Mouse (Mus musculus): ENCODE data around the gene Cd79b.

Gene Cd79b

GRCm38 (mm10) chr11:106273811-106274210, 40.8 kb downstream of the Cd79b start:
- in situ Hi-C loops (cut with MseI, MboI), result no loop called here

- in situ Hi-C loops (cut with MseI, MboI), result no loop called here
Measured at GRCm38 (mm10) chr11:106273311-106273684, 41.3 kb downstream of the Cd79b start.

GRCm38 (mm10) chr11:106272644-106273310, 41.8 kb downstream of the Cd79b start, which contains the start of gene Smarcd2:
Gene Smarcd2 (minus strand): TSS chr11:106272972.
- in situ Hi-C loops (cut with MseI, MboI), result no loop called here

GRCm38 (mm10) chr11:106271794-106272643, 42.5 kb downstream of the Cd79b start:
- in situ Hi-C loops (cut with MseI, MboI), result no loop called here

DNA sequence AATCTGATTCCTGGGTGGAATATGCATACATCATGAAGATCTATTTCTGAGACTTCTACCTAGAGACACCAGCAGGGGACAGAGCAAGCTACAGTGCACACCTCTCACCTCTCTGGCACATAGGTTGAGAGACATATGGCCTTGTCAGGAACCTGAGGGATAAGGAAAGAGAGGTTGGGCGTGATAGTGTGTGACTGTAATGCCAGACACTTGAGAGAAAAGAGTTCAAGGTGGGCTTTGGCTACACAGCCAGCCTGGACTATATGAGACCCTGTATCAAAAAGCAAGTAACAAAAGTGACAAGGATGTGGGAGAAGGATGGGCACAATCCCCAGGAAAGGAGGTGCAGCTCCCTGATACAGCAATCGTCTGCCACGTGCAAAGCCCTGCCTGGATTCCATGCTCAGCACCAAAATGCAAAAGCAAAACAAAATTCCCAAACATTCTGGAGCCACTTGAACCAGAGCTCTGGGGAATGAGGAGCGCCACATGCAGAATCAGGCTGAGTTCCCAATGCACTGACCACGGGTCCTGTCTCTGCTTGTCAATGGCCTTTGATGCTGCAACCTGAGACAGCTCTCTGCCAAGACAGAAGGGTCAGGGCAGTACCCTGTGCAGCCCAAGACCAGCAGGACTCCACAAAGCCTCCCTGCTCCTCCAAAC, 43.3 kb downstream of the Cd79b start:
- in situ Hi-C loops (cut with MseI, MboI), result no loop called here

- in situ Hi-C loops (cut with MseI, MboI), result no loop called here
Measured at GRCm38 (mm10) chr11:106269060-106269431, 45.5 kb downstream of the Cd79b start.

DNA sequence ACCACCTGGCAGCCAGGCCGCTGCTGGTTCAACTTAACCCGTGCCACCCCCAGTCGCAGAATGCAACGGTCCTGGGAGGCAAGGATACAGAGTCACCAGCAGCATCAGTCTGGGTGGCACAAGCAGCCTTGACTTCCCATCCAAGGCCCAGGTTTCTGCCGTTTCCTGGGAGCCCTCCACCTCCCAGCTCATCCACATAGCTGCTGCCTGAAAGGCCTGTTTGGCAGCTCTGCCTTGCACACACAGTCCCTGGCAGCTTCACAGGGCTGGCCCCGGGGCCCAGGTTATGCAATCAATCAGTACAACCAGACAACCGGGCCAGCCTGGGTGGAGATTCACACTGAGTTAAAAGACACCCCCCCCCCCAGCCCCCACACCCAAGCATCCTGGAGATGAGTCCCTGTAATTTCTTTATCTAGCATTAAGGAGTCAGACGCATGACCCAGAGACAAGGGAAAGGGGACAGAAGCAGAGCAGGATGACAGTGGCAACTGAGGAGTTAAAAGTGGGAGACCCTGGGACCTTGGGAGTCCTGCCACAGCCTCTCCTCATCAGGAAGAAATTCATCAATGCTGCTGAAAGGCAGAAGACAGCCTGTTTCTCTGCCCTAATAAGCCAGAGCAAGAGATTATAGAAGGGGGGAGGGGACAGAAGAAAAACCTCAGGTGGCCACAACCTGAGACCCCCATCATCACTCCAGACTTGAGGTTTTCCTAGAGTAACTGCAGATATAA, 46.1 kb downstream of the Cd79b start:
- in situ Hi-C loops (cut with MseI, MboI), result no loop called here

DNA sequence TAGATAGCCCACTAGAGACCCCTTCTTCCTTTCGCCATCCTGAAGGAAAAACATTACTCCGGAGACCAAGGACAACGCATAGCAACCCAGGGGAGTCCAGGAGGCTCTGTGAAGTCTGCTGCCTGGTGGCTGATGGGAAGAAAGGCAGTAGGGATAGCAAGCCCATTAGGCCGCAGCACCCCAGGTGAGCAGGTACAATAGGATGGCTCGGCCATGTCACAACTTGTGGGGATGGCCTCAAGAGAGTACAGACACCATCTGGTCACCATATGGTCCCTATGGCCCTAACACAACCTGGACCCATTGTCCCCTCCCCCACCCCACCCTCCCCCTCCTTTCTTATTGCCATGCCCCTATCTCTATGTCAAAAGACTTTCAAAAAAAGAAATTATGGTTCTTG, 46.7 kb downstream of the Cd79b start:
- in situ Hi-C loops (cut with MseI, MboI), result no loop called here

DNA sequence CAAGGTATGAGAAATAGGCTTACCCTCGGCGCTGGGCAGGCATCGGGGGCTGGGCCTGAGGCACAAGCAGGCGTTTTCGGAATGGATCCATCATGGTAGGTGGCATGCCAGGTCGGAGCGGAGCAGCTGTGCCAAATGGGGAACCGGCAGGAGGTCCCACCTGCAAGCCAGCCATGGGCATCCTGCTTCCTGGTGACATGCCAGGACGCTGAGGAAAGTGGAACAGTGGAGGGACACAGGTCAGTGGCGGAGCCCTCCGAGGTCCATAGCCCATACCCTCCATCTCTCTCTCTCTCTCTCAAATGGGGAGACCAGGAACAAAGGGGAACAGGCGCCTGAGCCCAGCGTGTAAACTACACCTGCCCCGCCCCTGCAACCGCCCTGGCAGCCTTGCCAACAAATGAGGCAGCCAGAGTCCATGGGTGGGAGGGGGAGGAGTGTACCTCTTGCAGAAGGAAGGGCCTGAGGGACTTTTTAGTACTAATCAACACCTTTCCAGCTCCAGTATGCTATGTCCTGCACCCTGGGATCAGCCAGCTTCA, 47.2 kb downstream of the Cd79b start:
- in situ Hi-C loops (cut with MseI, MboI), result no loop called here

GRCm38 (mm10) chr11:106266431-106266830, 48.1 kb downstream of the Cd79b start:
- in situ Hi-C loops (cut with MseI, MboI), result no loop called here

DNA sequence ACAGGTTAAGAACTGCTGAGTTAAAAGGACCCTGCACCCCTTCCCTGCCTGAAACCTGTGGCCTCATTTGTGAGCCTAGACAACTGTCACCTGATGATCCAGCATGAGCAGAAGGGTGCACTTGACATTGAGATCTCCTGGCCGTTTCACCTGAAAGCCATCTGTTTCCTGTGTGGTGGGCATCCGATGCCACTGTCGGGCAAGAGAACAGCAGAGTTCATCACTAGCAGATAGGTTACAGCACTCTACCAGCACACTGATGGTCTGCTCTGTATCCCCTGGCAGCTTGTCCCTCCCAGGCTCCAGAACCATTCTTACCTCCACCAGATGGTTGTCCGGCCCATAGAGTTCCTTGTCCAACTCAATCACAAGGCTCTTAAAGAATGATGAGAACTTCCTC, 49.0 kb downstream of the Cd79b start:
- in situ Hi-C loops (cut with MseI, MboI), result no loop called here

- in situ Hi-C loops (cut with MseI, MboI), result no loop called here
Measured at GRCm38 (mm10) chr11:106264988-106265387, 49.6 kb downstream of the Cd79b start.

DNA sequence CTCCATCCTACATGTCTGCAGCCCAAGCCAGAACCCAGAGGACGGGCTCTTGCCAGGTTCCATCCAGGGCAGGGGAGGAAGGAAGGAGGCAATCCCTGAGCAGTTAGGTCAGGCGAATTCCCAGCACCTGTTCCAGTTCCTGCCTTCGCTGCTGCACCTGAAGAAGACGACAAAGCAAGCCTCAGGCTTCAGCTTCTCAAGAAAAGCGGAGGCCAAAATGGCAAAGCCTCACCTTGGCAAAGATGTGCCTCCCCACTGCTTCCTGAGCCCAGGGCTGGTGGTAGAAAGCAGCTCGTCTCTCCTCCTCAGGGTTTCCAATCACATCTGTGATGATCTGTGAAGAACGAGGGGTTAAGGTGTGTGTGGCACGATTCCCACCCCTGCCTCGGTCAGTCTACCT, 50.6 kb downstream of the Cd79b start:
- in situ Hi-C loops (cut with MseI, MboI), result no loop called here
